Mouse (Mus musculus) hindbrain, embryonic 16.5 days (tissue): Measurements from ENCODE around the gene Aqp11. TPM values are rescaled to one million over a fixed set of nuclear protein-coding genes. Genes with fewer than 3 reads are reported as not detected.
A peak's percentile ranks its signal among the peaks of the same experiment; 100 is the strongest.

Experiments
- ATAC-seq: fragments of 200-750 bp; cut with Nextera tagmentation; 2 replicates; pipeline ENCODE4 v1.8.0; 2017; ENCODE audit warnings: moderate TSS enrichment, moderate library complexity
- H3K27ac ChIP-seq: fragments of 300-500 bp; sonication (generic); 2 replicates; pipeline ENCODE4 v1.5.1; 2014; ENCODE audit warnings: low read depth, mild to moderate bottlenecking, control low read depth, low read length, moderate library complexity
- H3K27me3 ChIP-seq: fragments of 300-500 bp; sonication (generic); replicated peaks from 2 replicates; pipeline ENCODE4 v1.6.1; 2014; ENCODE audit warnings: low read length; ENCODE audit not compliant: control insufficient read depth, insufficient read depth
- H3K36me3 ChIP-seq: fragments of 300-500 bp; sonication (generic); 2 replicates; pipeline ENCODE4 v1.6.1; 2014; ENCODE audit warnings: mild to moderate bottlenecking, low read length, moderate library complexity, mixed read lengths; ENCODE audit not compliant: control insufficient read depth, insufficient read depth
- H3K4me1 ChIP-seq: fragments of 300-500 bp; sonication (generic); 2 replicates; pipeline ENCODE4 v1.6.1; 2014; ENCODE audit warnings: low read depth, low read length; ENCODE audit not compliant: control insufficient read depth, insufficient read depth
- H3K4me2 ChIP-seq: fragments of 300-500 bp; sonication (generic); 2 replicates; pipeline ENCODE4 v1.6.1; 2014; ENCODE audit warnings: mild to moderate bottlenecking, low read length, control low read depth, moderate library complexity
- H3K4me3 ChIP-seq: fragments of 300-500 bp; sonication (generic); 2 replicates; pipeline ENCODE4 v1.5.1; 2014; ENCODE audit warnings: mild to moderate bottlenecking, low read length, control low read depth, moderate library complexity
- H3K9ac ChIP-seq: fragments of 300-500 bp; sonication (generic); 2 replicates; pipeline ENCODE4 v1.6.1; 2014; ENCODE audit warnings: low read depth, mild to moderate bottlenecking, control low read depth, low read length, moderate library complexity
- H3K9me3 ChIP-seq: fragments of 300-500 bp; sonication (generic); 2 replicates; pipeline ENCODE4 v1.6.1; 2014; ENCODE audit warnings: mild to moderate bottlenecking, low read length, moderate library complexity; ENCODE audit not compliant: control insufficient read depth
- WGBS: fragments of 180-500 bp; shearing (Covaris S2); extraction: QIAGEN DNeasy Blood & Tissue Kit; methylation state at CpG from one replicate; pipeline ENCODE4 v1.1.7; 2014; 5-methylcytosine and 5-hydroxymethylcytosine counted together
- polyA plus RNA-seq: library from polyadenylated mRNA; unstranded; fragments of >200 nt; fragmentation: Nextera tagmentation; extraction: Ambion mirVana; gene quantifications from 2 replicates; pipeline ENCODE4 v1.2.1, GENCODE M21; 2015

Gene Aqp11
- polyA plus RNA-seq, 1 experiment from 2014 or later: 24.5 TPM

DNA sequence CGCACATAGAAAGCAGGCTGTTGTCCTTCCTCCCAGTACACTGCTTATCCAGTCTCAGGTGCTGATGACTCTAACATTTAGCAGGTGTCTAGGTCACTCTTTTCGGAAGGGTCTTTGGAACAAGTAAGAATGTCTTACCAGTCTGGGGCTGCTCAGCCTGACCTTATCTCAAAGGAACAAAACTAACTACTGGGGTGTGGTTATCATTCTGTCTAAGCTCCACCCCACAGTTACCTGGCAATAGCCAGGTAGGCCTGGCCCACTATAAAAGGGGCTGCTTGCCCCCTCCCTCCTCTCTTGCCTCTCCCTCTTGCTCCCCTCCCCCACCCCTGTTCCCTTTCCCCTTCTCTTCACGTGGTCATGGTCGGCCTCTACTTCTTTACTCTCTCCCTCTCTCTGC is 30.9 kb upstream of the Aqp11 start:
- no peak for ATAC-seq
- Histone ChIP-seq H3K4me2 (no peak overlapping the region), H3K9ac (no peak overlapping the region), H3K4me3 (no peak overlapping the region), H3K27ac (no peak overlapping the region), H3K9me3 (no peaks in the 10 kb centered on the region), H3K27me3 (no peaks in the 10 kb centered on the region), H3K36me3 (no peaks in the 10 kb centered on the region), H3K4me1 (no peaks in the 10 kb centered on the region)
- 84% methylated on average over 4 of the region's 4 CpGs for WGBS

DNA sequence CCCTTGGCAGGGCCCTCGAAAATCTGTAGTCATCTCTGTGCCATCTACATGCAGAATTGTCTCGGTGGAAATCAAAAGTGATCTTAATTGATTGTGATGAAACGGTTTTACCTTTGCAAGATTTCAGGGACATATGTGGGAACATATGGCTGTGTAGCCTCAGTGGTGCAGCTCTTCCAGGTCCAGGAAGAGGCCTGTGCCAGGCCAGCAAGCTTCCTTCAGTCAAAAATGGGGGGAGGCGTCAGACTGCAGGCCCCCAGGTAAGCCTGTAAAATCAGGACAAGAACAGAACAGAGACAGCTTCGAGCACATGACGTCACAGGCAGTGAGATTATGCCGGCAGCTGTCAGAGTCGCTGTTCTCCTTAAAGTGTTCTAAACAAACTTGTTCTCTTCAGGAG is 29.8 kb upstream of the Aqp11 start:
- no peak for ATAC-seq
- no peak overlapping the region for H3K9ac ChIP-seq
- no peaks in the 10 kb centered on the region for H3K36me3 ChIP-seq
- H3K27me3 ChIP-seq: no peaks in the 10 kb centered on the region
- no peaks in the 10 kb centered on the region for H3K4me1 ChIP-seq
- no peak overlapping the region for H3K4me2 ChIP-seq
- H3K4me3 ChIP-seq: no peak overlapping the region
- H3K9me3 ChIP-seq: no peaks in the 10 kb centered on the region
- 73% methylated on average over 8 of the region's 8 CpGs for WGBS
- H3K27ac ChIP-seq: no peak overlapping the region

DNA sequence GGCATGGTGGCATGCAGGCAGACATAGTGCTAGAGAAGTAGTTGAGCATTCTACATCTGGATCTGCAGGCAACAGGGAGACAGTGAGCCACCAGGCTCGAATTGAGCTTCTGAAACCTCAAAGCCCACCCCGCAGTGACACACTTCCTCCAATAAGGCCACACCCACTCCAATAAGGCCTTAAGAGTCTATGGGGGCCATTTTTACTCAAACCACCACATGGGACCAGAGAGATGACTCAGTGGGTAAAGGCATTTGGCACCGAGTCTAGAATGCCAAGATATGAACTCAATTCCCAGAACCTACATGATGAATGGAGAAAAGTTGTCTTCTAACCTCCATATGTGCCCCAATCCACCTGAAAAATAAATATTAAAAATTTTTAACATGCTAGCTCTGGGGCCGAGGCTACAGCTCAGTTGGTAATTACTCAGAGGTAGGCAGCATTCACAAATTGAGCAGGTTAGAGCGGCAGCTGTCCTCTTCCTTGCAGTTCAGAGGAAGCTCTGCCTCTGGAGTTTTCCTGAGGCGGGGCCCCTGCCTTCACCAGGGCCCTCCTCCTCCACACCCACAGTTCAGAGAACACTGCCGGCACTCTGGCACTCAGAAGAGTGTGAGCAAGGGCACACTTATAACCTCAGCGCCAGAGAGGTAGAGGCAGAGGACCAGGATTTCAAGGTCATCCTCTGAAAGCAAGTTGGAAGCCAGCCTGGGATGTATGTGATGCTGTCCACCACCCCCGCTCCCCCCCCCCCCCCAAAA is 28.5 kb upstream of the Aqp11 start:
- Histone ChIP-seq H3K4me1 (no peaks in the 10 kb centered on the region), H3K4me2 (no peak overlapping the region), H3K4me3 (no peak overlapping the region), H3K9ac (no peak overlapping the region), H3K27ac (no peak overlapping the region), H3K27me3 (no peaks in the 10 kb centered on the region), H3K9me3 (no peaks in the 10 kb centered on the region), H3K36me3 (no peaks in the 10 kb centered on the region)
- WGBS: 78% methylated on average over 9 of the region's 9 CpGs
- no peak for ATAC-seq

DNA sequence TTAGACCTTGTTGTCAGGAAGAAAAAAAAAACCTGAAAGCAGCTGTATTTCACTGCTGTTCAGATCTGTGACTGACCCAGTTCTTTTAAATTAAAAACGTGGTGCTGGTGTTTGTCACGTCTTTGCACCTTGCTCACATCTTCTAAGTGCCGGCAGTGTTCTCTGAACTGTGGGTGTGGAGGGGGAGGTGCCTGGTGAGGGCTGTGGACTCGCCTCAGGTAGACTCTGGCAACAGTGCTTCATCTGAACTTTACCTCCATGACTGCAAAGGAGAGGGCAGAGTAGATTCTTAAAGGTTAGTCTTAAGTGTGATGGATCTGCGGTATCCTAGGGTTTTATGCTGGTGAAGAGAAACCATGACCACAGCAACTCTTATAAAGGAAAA is 27.9 kb upstream of the Aqp11 start:
- Histone ChIP-seq H3K4me2 (no peak overlapping the region), H3K27me3 (no peaks in the 10 kb centered on the region), H3K4me1 (no peaks in the 10 kb centered on the region), H3K36me3 (no peaks in the 10 kb centered on the region), H3K4me3 (no peak overlapping the region), H3K9me3 (no peaks in the 10 kb centered on the region), H3K9ac (no peak overlapping the region), H3K27ac (no peak overlapping the region)
- no peak for ATAC-seq
- WGBS: 82% methylated on average over 5 of the region's 5 CpGs

DNA sequence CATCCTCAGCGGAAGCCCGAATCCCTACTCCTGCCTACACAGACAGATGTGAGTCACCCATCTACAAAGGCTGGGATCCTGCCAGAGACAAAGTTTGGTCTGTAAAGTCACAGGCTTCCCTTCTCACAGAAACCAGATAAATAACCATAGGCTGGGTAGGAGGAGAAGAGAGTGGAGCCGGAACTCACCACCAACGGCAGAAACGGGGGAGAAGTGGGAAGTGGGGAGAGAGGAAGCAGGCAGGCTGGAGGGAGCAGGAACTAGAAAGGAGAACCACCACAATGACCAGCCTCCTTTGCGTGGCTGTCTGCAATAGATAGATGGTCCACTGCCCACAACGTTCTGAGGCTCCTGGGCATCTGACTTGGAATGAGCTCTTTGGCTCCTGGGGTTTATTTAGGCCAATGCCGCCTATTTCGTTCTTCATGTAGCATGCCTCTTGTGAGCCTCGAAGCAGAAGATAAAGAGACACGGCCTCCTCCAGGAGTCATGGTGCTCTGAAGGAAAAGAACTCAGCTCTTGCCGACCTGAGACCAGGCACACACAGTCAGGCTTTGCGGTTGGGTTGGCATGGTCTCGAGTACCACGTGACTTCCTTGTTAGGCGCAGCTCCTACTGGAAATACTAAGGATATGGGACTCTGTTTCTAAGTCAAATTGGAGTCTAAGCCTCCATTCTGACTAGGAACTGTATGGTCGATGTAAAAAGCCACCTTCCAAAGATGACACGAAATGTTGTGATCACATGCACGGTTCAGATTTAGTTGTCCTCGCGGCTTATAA is 27.3 kb upstream of the Aqp11 start:
- H3K4me3 ChIP-seq: no peak overlapping the region
- H3K27me3 ChIP-seq: no peaks in the 10 kb centered on the region
- no peaks in the 10 kb centered on the region for H3K9me3 ChIP-seq
- H3K4me2 ChIP-seq: no peak overlapping the region
- no peak overlapping the region for H3K9ac ChIP-seq
- ATAC-seq: no peak
- H3K36me3 ChIP-seq: no peaks in the 10 kb centered on the region
- WGBS: 87% methylated on average over 21 of the region's 21 CpGs
- H3K27ac ChIP-seq: no peak overlapping the region
- no peaks in the 10 kb centered on the region for H3K4me1 ChIP-seq

DNA sequence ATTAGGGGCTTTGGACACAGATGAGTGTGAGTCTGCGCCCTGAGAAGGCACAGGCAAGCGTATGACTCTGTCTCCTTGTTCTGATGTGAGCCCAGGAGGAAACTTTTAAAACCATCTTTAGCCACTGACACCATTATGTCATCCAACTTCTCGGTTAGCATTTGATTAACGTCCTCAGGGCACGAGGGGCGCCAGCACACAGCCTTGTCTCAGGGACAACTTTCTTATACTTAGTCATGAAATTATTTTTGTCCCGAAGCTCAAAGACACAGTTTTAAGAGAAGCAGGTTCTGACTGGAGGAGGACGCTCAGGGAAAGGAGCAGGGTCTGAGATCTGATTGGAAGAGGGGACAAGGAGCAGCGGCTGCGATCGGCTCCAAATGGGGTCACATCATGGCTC is 26.5 kb upstream of the Aqp11 start:
- H3K4me2 ChIP-seq: no peak overlapping the region
- H3K36me3 ChIP-seq: no peaks in the 10 kb centered on the region
- H3K4me3 ChIP-seq: no peak overlapping the region
- H3K9me3 ChIP-seq: no peaks in the 10 kb centered on the region
- H3K4me1 ChIP-seq: no peaks in the 10 kb centered on the region
- H3K9ac ChIP-seq: no peak overlapping the region
- no peaks in the 10 kb centered on the region for H3K27me3 ChIP-seq
- 84% methylated on average over 11 of the region's 11 CpGs for WGBS
- ATAC-seq: no peak
- H3K27ac ChIP-seq: no peak overlapping the region

DNA sequence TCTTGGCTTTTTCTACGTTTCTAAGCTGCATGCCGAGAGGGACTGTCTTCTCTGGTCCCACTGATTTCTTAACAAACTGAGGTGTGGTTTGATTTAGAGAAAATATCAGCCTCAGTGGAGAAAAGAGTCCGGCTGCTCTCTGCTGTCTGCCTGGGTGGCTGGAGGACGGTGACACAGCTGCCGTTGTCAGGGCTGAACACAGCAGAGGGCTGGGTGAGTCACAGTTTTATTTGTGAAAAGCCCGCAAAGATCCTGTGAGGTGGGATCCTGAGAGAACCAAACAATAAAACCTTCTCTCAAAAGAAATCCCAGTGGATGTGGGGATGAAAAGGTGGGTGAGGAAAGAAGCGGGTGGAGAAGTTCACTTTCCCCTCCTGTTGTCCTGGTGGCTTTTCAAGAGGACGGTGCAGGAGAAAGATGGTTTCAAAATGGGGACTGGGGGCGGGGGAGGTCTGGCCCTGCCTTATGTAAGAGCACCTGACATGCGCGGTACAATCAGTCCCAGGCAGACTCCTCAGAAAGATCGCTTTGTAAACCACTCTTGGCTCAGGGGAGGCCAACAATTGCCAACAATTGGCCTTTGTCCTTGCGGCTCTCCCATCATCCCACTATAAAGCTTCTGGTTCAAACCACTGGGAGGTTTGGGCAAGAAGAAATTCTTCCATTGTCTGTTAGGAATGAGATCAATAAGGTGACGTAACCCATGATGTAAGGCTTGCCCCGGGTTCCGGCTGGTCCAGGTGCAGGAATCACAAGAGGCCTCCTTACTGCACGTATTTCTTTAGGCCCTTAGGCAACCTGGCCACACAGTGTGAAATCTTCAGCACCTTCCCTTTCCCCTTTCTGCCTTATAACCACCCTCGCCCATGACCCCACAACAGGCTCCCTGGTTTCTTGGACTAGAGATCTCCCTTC is 19.1 kb upstream of the Aqp11 start:
- Histone ChIP-seq H3K36me3 (no peaks in the 10 kb centered on the region), H3K4me3 (peak overlapping the region; percentile 17; the same call in 1 of the 2 replicates)

DNA sequence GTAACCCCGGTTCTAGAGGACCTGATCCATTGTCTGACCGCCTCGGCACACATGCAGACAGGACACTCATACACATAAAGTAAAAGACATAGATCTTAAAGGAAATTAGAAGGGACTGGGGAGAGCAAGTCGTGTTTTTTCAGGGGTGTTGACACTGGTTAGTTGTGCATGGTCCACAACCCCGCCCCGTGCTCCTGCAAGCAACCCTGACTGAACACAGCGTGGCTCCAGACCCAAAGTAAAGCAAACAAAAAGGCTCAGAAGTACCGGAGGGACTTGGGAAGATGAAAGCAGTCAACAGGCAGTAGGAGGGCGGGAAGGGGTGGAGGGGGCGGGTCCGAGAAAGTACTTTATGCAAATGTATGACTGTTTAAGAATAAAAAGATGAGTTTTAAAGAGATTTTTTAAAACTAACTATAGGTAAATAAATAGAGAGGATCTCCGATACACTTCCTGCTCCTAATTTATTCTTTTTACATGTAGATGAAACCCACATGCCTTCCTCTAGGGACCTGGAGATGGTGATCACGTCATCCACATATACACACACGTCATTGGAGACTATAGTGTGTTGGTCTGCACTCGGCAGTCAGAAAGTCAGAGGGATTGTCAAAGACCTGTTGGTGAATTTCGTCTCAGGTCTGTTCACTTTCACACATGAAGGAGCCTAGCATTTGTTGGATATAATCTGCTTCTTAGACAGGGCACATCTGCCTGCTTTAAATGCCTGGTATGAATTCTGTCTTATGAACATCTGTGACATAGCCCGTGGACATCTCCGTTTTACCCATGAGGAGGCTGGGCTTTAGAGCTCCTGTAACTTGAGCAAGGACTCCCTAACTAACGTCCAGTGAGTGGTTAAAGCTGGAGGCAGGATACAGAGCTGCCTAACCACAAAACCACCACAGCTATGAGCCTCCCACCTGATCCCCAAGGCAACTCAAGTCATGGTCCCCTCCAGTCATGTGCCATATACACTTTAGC is 11.4 kb upstream of the Aqp11 start:
- H3K27ac ChIP-seq: no peak overlapping the region
- 25% methylated on average over 19 of the region's 19 CpGs for WGBS

More for the DNA sequence above, 19.1 kb upstream of the Aqp11 start:
- Histone ChIP-seq H3K4me2 (peak overlapping the region; percentile 53), H3K27ac (peak overlapping the region; percentile 30; the same call in 1 of the 2 replicates), H3K9me3 (no peaks in the 10 kb centered on the region), H3K4me1 (peaks cover 4% of the 10 kb centered on the region; the same call in 1 of the 2 replicates), H3K9ac (peak overlapping the region; percentile 47), H3K27me3 (no peaks in the 10 kb centered on the region)
- peak; percentile 94 for ATAC-seq
- WGBS: 24% methylated on average over 18 of the region's 18 CpGs

More for the DNA sequence above, 11.4 kb upstream of the Aqp11 start:
- Histone ChIP-seq H3K9ac (no peak overlapping the region), H3K4me1 (no peaks in the 10 kb centered on the region), H3K4me3 (no peak overlapping the region), H3K36me3 (no peaks in the 10 kb centered on the region), H3K9me3 (no peaks in the 10 kb centered on the region), H3K27me3 (no peaks in the 10 kb centered on the region), H3K4me2 (peak overlapping the region; percentile 29)
- ATAC-seq: no peak
